Mouse (Mus musculus): Measurements from ENCODE around the gene Hoxb5.

- TF ChIP-seq POLR2A (IDR thresholded peaks at IDR 0.05; ENCODE audit: insufficient read length, low read depth) (no peak), USF1 (IDR thresholded peaks at IDR 0.05; ENCODE audit: low read depth) (no peak), MAX (IDR thresholded peaks at IDR 0.05; ENCODE audit: low read depth) (no peak)
Measured at GRCm38 (mm10) chr11:96327122-96327521, 24.0 kb downstream of the Hoxb5 start.

Data from myocyte (in vitro differentiated cells).